Mouse (Mus musculus) granulocyte monocyte progenitor cell, adult 5-6 weeks (primary cell): Measurements from ENCODE around the gene Acss2. TPM values are rescaled to one million over a fixed set of nuclear protein-coding genes. Genes with fewer than 3 reads are reported as not detected.
"Not testable (repeated sequence)": the region's sequence is repeated elsewhere in the genome, so short reads cannot be mapped to it uniquely, and the experiment has no call there.

Source experiments
- ATAC-seq: replicated peaks from 2 replicates; pipeline ENCODE4 v1.8.0; 2016; ENCODE audit warnings: mild to moderate bottlenecking, moderate TSS enrichment, inconsistent platforms; ENCODE audit not compliant: poor library complexity, severe bottlenecking
- total RNA-seq, 2 experiments: library from RNA; stranded (forward) in 1 of 2; stranded (reverse) in 1 of 2; fragments of 200-712, 200-1000 nt in 1 of 2; fragments of >200 nt in 1 of 2; fragmentation: Nextera tagmentation in 1 of 2; gene quantifications; 2 replicates each; pipeline ENCODE4 v1.2.3; 2014 to 2017

Acss2 gene
- total RNA-seq, 2 experiments from 2014 or later: 4.4 to 5.6 TPM

- ATAC-seq: peak; percentile 22; the same call in 1 of the 2 replicates
Observed at GRCm38 (mm10) chr2:155537761-155538462, 20.2 kb downstream of the Acss2 start.

- ATAC-seq: not testable (repeated sequence)
Observed at GRCm38 (mm10) chr2:155538463-155539057, 20.8 kb downstream of the Acss2 start.

- ATAC-seq: no peak
Observed at GRCm38 (mm10) chr2:155539696-155540095, 21.9 kb downstream of the Acss2 start.

- ATAC-seq: peak; percentile 77
Observed at GRCm38 (mm10) chr2:155540822-155541458, 23.2 kb downstream of the Acss2 start.

- ATAC-seq: no peak
Observed at GRCm38 (mm10) chr2:155546955-155547354, 29.2 kb downstream of the Acss2 start.

GRCm38 (mm10) chr2:155552336-155552735 lies 34.6 kb downstream of the Acss2 start:
- no peak for ATAC-seq

GRCm38 (mm10) chr2:155552949-155553354 lies 35.2 kb downstream of the Acss2 start:
- 0 out of 2 replicates have a peak, but pooled peaks have one; percentile 37 for ATAC-seq

- no peak for ATAC-seq
Observed at GRCm38 (mm10) chr2:155554426-155554985, 36.8 kb downstream of the Acss2 start.

GRCm38 (mm10) chr2:155562209-155562608 lies 44.5 kb downstream of the Acss2 start:
- no peak for ATAC-seq

- ATAC-seq: peak; percentile 25; the same call in 1 of the 2 replicates
Observed at GRCm38 (mm10) chr2:155562934-155563333, 45.2 kb downstream of the Acss2 start.

- ATAC-seq: peak; percentile 55
Observed at GRCm38 (mm10) chr2:155567751-155568150, 50.0 kb downstream of the Acss2 start.

GRCm38 (mm10) chr2:155569223-155569807 lies 51.6 kb downstream of the Acss2 start:
- ATAC-seq: no peak

GRCm38 (mm10) chr2:155573001-155573400 lies 55.3 kb downstream of the Acss2 start:
- ATAC-seq: no peak

GRCm38 (mm10) chr2:155573996-155574395 lies 56.2 kb downstream of the Acss2 start:
- no peak for ATAC-seq

- ATAC-seq: no peak
Observed at GRCm38 (mm10) chr2:155574700-155575099, 57.0 kb downstream of the Acss2 start.

GRCm38 (mm10) chr2:155576656-155577055 lies 58.9 kb downstream of the Acss2 start:
- ATAC-seq: no peak

GRCm38 (mm10) chr2:155580331-155580730 lies 62.6 kb downstream of the Acss2 start:
- ATAC-seq: no peak

GRCm38 (mm10) chr2:155582384-155582995 lies 64.7 kb downstream of the Acss2 start:
- ATAC-seq: no peak

GRCm38 (mm10) chr2:155582996-155583395 lies 65.2 kb downstream of the Acss2 start:
- ATAC-seq: no peak

GRCm38 (mm10) chr2:155583927-155584530 lies 66.3 kb downstream of the Acss2 start:
- peak; percentile 64 for ATAC-seq
